Mouse (Mus musculus): Measurements from ENCODE around the gene Scyl1.

GRCm38 (mm10) chr19:5800632-5801431 lies 29.6 kb upstream of the Scyl1 start:
- TF ChIP-seq CTCF (IDR thresholded peaks at IDR 0.05; ENCODE audit: low read depth) = no peak
- no peak for TF ChIP-seq EP300 (optimal IDR thresholded peaks at IDR 0.05)

Data from stomach, postnatal 0 days (tissue).